Mouse (Mus musculus) E14TG2a.4 (cell line): ENCODE measurements around the gene Ephb2.

Source experiments
- CTCF ChIP-seq: conservative IDR thresholded peaks from 2 replicates; pipeline ENCODE4 v1.5.1; 2014; ENCODE audit warnings: low read length
- NANOG ChIP-seq: IDR thresholded peaks from 2 replicates; pipeline ENCODE4 v1.6.1; 2014; ENCODE audit warnings: borderline replicate concordance, low read length, mixed read lengths

GRCm38 (mm10) chr4:136713889-136714288 lies 121.9 kb downstream of the Ephb2 start:
- TF ChIP-seq CTCF (no peak), NANOG (peak; percentile 42; the same call in 1 of the 2 replicates)
